Mouse (Mus musculus): ENCODE measurements at regions not wholly inside any gene's neighbourhood (a gene's known extent, or its start where the extent isn't known, plus 50 kb on each side); places are given as distances from the start of the nearest gene placed in this dataset.

GRCm38 (mm10) chr6:37642066-37642465 lies 112.1 kb downstream of the Akr1d1 start:
- Histone ChIP-seq H3K4me2 (ENCODE audit: insufficient read depth, low read depth, poor library complexity, severe bottlenecking) (no peak overlapping the region), H3K79me2 (replicated peaks; ENCODE audit: control insufficient read depth, extremely low read depth, insufficient read depth, poor library complexity, severe bottlenecking) (no peaks in the 10 kb centered on the region), H3K4me1 (ENCODE audit: control insufficient read depth in 1 of 2, insufficient read depth in 2 of 2) (no peaks in the 10 kb centered on the region), H3K9ac (ENCODE audit: insufficient read depth, low read depth) (no peak overlapping the region), H3K36me3 (replicated peaks in 1 of 2; ENCODE audit: control insufficient read depth in 1 of 2, insufficient read depth in 1 of 2, low read length in 1 of 2) (no peaks in the 10 kb centered on the region), H3K4me3 (replicated peaks in 1 of 3; ENCODE audit: low read depth in 2 of 3, low read length in 2 of 3, poor library complexity in 1 of 3) (no peak overlapping the region), H3K27me3 (replicated peaks) (no peaks in the 10 kb centered on the region), H3K27ac (ENCODE audit: insufficient read depth, low read depth) (no peak overlapping the region), H3K9me3 (replicated peaks; ENCODE audit: low read length) (no peaks in the 10 kb centered on the region)
- in situ Hi-C loops (cut with MboI; ENCODE audit: low pct_ligation_motif_present, low pct_unique_long_range_greater_than_20kb, low sequenced_read_pairs) (no loop called here), dilution Hi-C loops (cut with MboI; ENCODE audit: extremely low pct_ligation_motif_present, extremely low pct_unique_long_range_greater_than_20kb, low sequenced_read_pairs) (no loop called here)
- DNase-seq (ENCODE audit: extremely low read depth) = no peak
- TF ChIP-seq USF2 (conservative IDR thresholded peaks at IDR 0.05; ENCODE audit: low read depth, low read length) = no peak
- TF ChIP-seq CTCF (conservative IDR thresholded peaks at IDR 0.05 in 1 of 2, IDR thresholded peaks at IDR 0.05 in 1 of 2; ENCODE audit: low read depth in 2 of 2, low read length in 2 of 2) = peak in 1 of 2 experiments; percentile 48; a peak in 2 of 4 replicates
- no peak for TF ChIP-seq MEF2A (IDR thresholded peaks at IDR 0.05; ENCODE audit: borderline replicate concordance, low read depth, low read length)
- no peak for TF ChIP-seq PAX5 (IDR thresholded peaks at IDR 0.05; ENCODE audit: low read length)
- no peak for TF ChIP-seq JUN (IDR thresholded peaks at IDR 0.05; ENCODE audit: insufficient read depth, low read depth, low read length)
- no peak for TF ChIP-seq KAT2A (IDR thresholded peaks at IDR 0.05; ENCODE audit: insufficient replicate concordance, low read length)
- TF ChIP-seq MAX (IDR thresholded peaks at IDR 0.05; ENCODE audit: low read length) = no peak
- TF ChIP-seq SMC3 (IDR thresholded peaks at IDR 0.05; ENCODE audit: low read depth, low read length) = peak; percentile 32

- Histone ChIP-seq H3K4me2 (ENCODE audit: insufficient read depth, low read depth, poor library complexity, severe bottlenecking) (no peak overlapping the region), H3K4me3 (replicated peaks in 1 of 3; ENCODE audit: low read depth in 2 of 3, low read length in 2 of 3, poor library complexity in 1 of 3) (no peak overlapping the region), H3K79me2 (replicated peaks; ENCODE audit: control insufficient read depth, extremely low read depth, insufficient read depth, poor library complexity, severe bottlenecking) (no peaks in the 10 kb centered on the region), H3K27me3 (replicated peaks) (no peaks in the 10 kb centered on the region), H3K9me3 (replicated peaks; ENCODE audit: low read length) (no peaks in the 10 kb centered on the region), H3K27ac (ENCODE audit: insufficient read depth, low read depth) (no peak overlapping the region), H3K9ac (ENCODE audit: insufficient read depth, low read depth) (no peak overlapping the region), H3K4me1 (ENCODE audit: control insufficient read depth in 1 of 2, insufficient read depth in 2 of 2) (no peaks in the 10 kb centered on the region), H3K36me3 (replicated peaks in 1 of 2; ENCODE audit: control insufficient read depth in 1 of 2, insufficient read depth in 1 of 2, low read length in 1 of 2) (no peaks in the 10 kb centered on the region)
- dilution Hi-C loops (cut with MboI; ENCODE audit: extremely low pct_ligation_motif_present, extremely low pct_unique_long_range_greater_than_20kb, low sequenced_read_pairs) (no loop called here), in situ Hi-C loops (cut with MboI; ENCODE audit: low pct_ligation_motif_present, low pct_unique_long_range_greater_than_20kb, low sequenced_read_pairs) (no loop called here)
- DNase-seq (ENCODE audit: extremely low read depth) = no peak
- TF ChIP-seq MEF2A (IDR thresholded peaks at IDR 0.05; ENCODE audit: borderline replicate concordance, low read depth, low read length) = no peak
- TF ChIP-seq ZNF384 (IDR thresholded peaks at IDR 0.05; ENCODE audit: low read depth, low read length) = no peak
- no peak for TF ChIP-seq SIN3A (IDR thresholded peaks at IDR 0.05; ENCODE audit: low read length)
- no peak for TF ChIP-seq IRF4 (IDR thresholded peaks at IDR 0.05; ENCODE audit: low read depth, low read length)
- no peak for TF ChIP-seq USF1 (IDR thresholded peaks at IDR 0.05; ENCODE audit: low read depth, low read length)
- no peak for TF ChIP-seq RAD21 (IDR thresholded peaks at IDR 0.05; ENCODE audit: low read depth, low read length)
- no peak for TF ChIP-seq CTCF (conservative IDR thresholded peaks at IDR 0.05 in 1 of 2, IDR thresholded peaks at IDR 0.05 in 1 of 2; ENCODE audit: low read depth in 2 of 2, low read length in 2 of 2)
- TF ChIP-seq MAFK (IDR thresholded peaks at IDR 0.05; ENCODE audit: insufficient replicate concordance, low read length) = no peak
- TF ChIP-seq MAZ (IDR thresholded peaks at IDR 0.05; ENCODE audit: low read depth, low read length) = no peak
- TF ChIP-seq KAT2A (IDR thresholded peaks at IDR 0.05; ENCODE audit: insufficient replicate concordance, low read length) = no peak
- no peak for TF ChIP-seq EP300 (IDR thresholded peaks at IDR 0.05; ENCODE audit: low read length)
- no peak for TF ChIP-seq PAX5 (IDR thresholded peaks at IDR 0.05; ENCODE audit: low read length)
- no peak for TF ChIP-seq NELFE (IDR thresholded peaks at IDR 0.05; ENCODE audit: low read depth, low read length)
- no peak for TF ChIP-seq ELF1 (IDR thresholded peaks at IDR 0.05; ENCODE audit: low read depth, low read length)
- TF ChIP-seq TCF12 (IDR thresholded peaks at IDR 0.05; ENCODE audit: low read depth, low read length) = no peak
- no peak for TF ChIP-seq MXI1 (IDR thresholded peaks at IDR 0.05; ENCODE audit: low read depth, low read length)
- TF ChIP-seq ZKSCAN1 (IDR thresholded peaks at IDR 0.05; ENCODE audit: borderline replicate concordance, low read depth, low read length) = no peak
These were observed 112.7 kb downstream of the Akr1d1 start for GRCm38 (mm10) chr6:37642701-37643121.
